In the genomic region with DNA sequence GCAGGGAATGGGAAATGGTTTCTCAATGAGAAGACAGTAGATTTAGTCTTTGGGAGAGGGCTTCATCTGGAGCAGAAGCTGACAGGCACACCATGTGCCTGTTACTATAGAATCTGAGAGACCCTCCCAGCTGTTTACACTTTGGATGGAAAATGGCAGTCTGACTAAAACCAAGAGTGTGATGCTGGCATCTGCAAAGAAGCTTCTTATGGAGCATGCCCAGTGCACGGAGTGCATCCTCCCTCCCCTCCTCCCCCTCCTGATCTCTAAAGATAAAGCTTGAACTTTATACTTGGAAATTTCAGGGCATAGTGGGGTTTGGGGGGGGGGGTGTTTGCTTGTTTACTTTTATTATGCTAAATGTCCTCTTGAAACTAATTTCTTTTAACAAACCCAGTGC, we compare ENCODE assay signal across 12 mouse cellular contexts.
A peak's percentile ranks its signal among the peaks of the same experiment; 100 is the strongest.
DNase-seq lines count a peak whose midpoint lies in the region; ATAC-seq and TF ChIP-seq lines count a peak whose summit lies in the region.
"Had no signal": no experiment of that assay in that cellular context is flagged by ENCODE, and none has a peak within 500 bp of the region (broad histone marks: within the 10 kb centered on the region; RNA-seq: fewer than 3 reads in every experiment).

No protein-coding gene starts in this region.

- peak overlapping the region; percentile 63; the same call in 1 of the 2 replicates for H3K4me2 ChIP-seq in heart, embryonic 13.5 days
- 0 out of 2 replicates have a peak overlapping the region, but pooled peaks have one; percentile 35 for H3K4me2 ChIP-seq in limb, embryonic 14.5 days (replicated peaks; ENCODE audit: low read depth, low read length, severe bottlenecking)
- H3K4me2 ChIP-seq in forebrain, embryonic 16.5 days (ENCODE audit: low read length) = peak overlapping the region; percentile 9; the same call in 1 of the 2 replicates
- peak overlapping the region; percentile 37; the same call in 1 of the 2 replicates for H3K4me2 ChIP-seq in neural tube, embryonic 14.5 days (ENCODE audit: low read depth, low read length)

- no peak overlapping the region for H3K9ac ChIP-seq in heart, embryonic 13.5 days
- no peak overlapping the region for H3K9ac ChIP-seq in heart, adult 2 months (ENCODE audit: low read depth, low read length)
- no peak overlapping the region for H3K9ac ChIP-seq in limb, embryonic 14.5 days (ENCODE audit: low read depth, low read length, severe bottlenecking)
- H3K9ac ChIP-seq in forebrain, embryonic 16.5 days (replicated peaks; ENCODE audit: low read depth, low read length) = no peak overlapping the region
- H3K9ac ChIP-seq in neural tube, embryonic 14.5 days (replicated peaks; ENCODE audit: low read depth, low read length) = no peak overlapping the region
- H3K9ac ChIP-seq: embryonic facial prominence, embryonic 12.5 days had no signal

- no peak overlapping the region for H3K27ac ChIP-seq in heart, embryonic 13.5 days (replicated peaks)
- H3K27ac ChIP-seq in heart, adult 2 months = no peak overlapping the region
- H3K27ac ChIP-seq in limb, embryonic 14.5 days (replicated peaks; ENCODE audit: low read depth, low read length) = no peak overlapping the region
- H3K27ac ChIP-seq in limb, embryonic 10.5 days = no peak overlapping the region
- no peak overlapping the region; the same call in 1 of the 2 replicates for H3K27ac ChIP-seq in forebrain, embryonic 16.5 days (ENCODE audit: low read length)
- no peak overlapping the region for H3K27ac ChIP-seq in neural tube, embryonic 14.5 days (ENCODE audit: low read depth, low read length)
- H3K27ac ChIP-seq: embryonic facial prominence, embryonic 12.5 days had no signal

- no peaks in the 10 kb centered on the region for H3K27me3 ChIP-seq in heart, embryonic 13.5 days (replicated peaks)
- H3K27me3 ChIP-seq in heart, adult 2 months (ENCODE audit: control insufficient read depth, insufficient read depth, low read length) = no peaks in the 10 kb centered on the region
- no peaks in the 10 kb centered on the region for H3K27me3 ChIP-seq in limb, embryonic 14.5 days (ENCODE audit: control insufficient read depth, insufficient read depth, low read length)
- no peaks in the 10 kb centered on the region for H3K27me3 ChIP-seq in limb, embryonic 10.5 days (ENCODE audit: low read depth, poor library complexity, severe bottlenecking)
- H3K27me3 ChIP-seq in forebrain, embryonic 16.5 days (replicated peaks; ENCODE audit: control insufficient read depth, insufficient read depth, low read length) = no peaks in the 10 kb centered on the region
- H3K27me3 ChIP-seq in neural tube, embryonic 14.5 days (ENCODE audit: control insufficient read depth, insufficient read depth, low read length) = no peaks in the 10 kb centered on the region
- H3K27me3 ChIP-seq: embryonic facial prominence, embryonic 12.5 days; lung, embryonic 15.5 days had no signal

- TF ChIP-seq POLR2A in heart, adult 2 months (IDR thresholded peaks at IDR 0.05; ENCODE audit: insufficient read depth, low read depth, low read length) = no peak
- no peak for TF ChIP-seq POLR2A in limb, embryonic 14.5 days (IDR thresholded peaks at IDR 0.05; ENCODE audit: borderline replicate concordance, extremely low read depth, insufficient read depth, insufficient read length)

- intact Hi-C loops in heart, adult 2 months (cut with DNase I) = no loop called here

- TF ChIP-seq CTCF in heart, adult 2 months (IDR thresholded peaks at IDR 0.05) = no peak

- H3K4me1 ChIP-seq in heart, embryonic 13.5 days = peaks cover 19% of the 10 kb centered on the region
- H3K4me1 ChIP-seq in heart, adult 2 months (ENCODE audit: control insufficient read depth, insufficient read depth, low read length) = peaks cover 3% of the 10 kb centered on the region; the same call in 1 of the 2 replicates
- H3K4me1 ChIP-seq in limb, embryonic 14.5 days (ENCODE audit: control insufficient read depth, insufficient read depth, low read length) = peaks cover 11% of the 10 kb centered on the region; the same call in 1 of the 2 replicates
- H3K4me1 ChIP-seq in limb, embryonic 10.5 days = peaks cover 8% of the 10 kb centered on the region; the same call in 1 of the 2 replicates
- peaks cover 16% of the 10 kb centered on the region for H3K4me1 ChIP-seq in forebrain, embryonic 16.5 days (replicated peaks; ENCODE audit: control insufficient read depth, insufficient read depth, low read length)
- H3K4me1 ChIP-seq in neural tube, embryonic 14.5 days (ENCODE audit: control insufficient read depth, insufficient read depth, low read length) = peaks cover 10% of the 10 kb centered on the region; the same call in 1 of the 2 replicates

- H3K4me3 ChIP-seq in heart, embryonic 13.5 days = no peak overlapping the region
- no peak overlapping the region for H3K4me3 ChIP-seq in heart, adult 2 months
- no peak overlapping the region for H3K4me3 ChIP-seq in limb, embryonic 14.5 days (replicated peaks; ENCODE audit: low read length)
- H3K4me3 ChIP-seq in limb, embryonic 10.5 days = no peak overlapping the region
- no peak overlapping the region for H3K4me3 ChIP-seq in forebrain, embryonic 16.5 days (replicated peaks; ENCODE audit: low read length)
- no peak overlapping the region; the same call in 1 of the 2 replicates for H3K4me3 ChIP-seq in neural tube, embryonic 14.5 days (ENCODE audit: low read depth, low read length)

- no peak for TF ChIP-seq EP300 in heart, adult 2 months (IDR thresholded peaks at IDR 0.05; ENCODE audit: insufficient read depth, low read depth, low read length)

- DNase-seq in heart, adult 2 months = no peak
- DNase-seq in limb, embryonic 14.5 days (ENCODE audit: low spot score) = no peak
- no peak for DNase-seq in limb, embryonic 10.5 days (ENCODE audit: low spot score)
- DNase-seq: heart, postnatal 4 days; kidney, adult 9 months had no signal

- no peaks in the 10 kb centered on the region; the same call in 1 of the 2 replicates for H3K79me2 ChIP-seq in heart, adult 2 months (replicated peaks; ENCODE audit: control insufficient read depth, insufficient read depth, low read length)

- 65% methylated on average over 1 of the region's 1 CpGs for WGBS in heart, embryonic 13.5 days
- WGBS in heart, adult 2 months = 41% methylated on average over 1 of the region's 1 CpGs
- 50% methylated on average over 1 of the region's 1 CpGs for WGBS in limb, embryonic 14.5 days
- 79% methylated on average over 1 of the region's 1 CpGs for WGBS in limb, embryonic 10.5 days
- WGBS in forebrain, embryonic 16.5 days = 56% methylated on average over 1 of the region's 1 CpGs
- 71% methylated on average over 1 of the region's 1 CpGs for WGBS in neural tube, embryonic 14.5 days

- no peaks in the 10 kb centered on the region for H3K36me3 ChIP-seq in heart, embryonic 13.5 days
- peaks cover 4% of the 10 kb centered on the region; the same call in 1 of the 2 replicates for H3K36me3 ChIP-seq in heart, adult 2 months (ENCODE audit: control insufficient read depth, insufficient read depth, low read length)
- no peaks in the 10 kb centered on the region for H3K36me3 ChIP-seq in limb, embryonic 14.5 days (ENCODE audit: control insufficient read depth, insufficient read depth, low read length)
- H3K36me3 ChIP-seq in limb, embryonic 10.5 days = no peaks in the 10 kb centered on the region
- no peaks in the 10 kb centered on the region for H3K36me3 ChIP-seq in forebrain, embryonic 16.5 days (ENCODE audit: control insufficient read depth, insufficient read depth)
- no peaks in the 10 kb centered on the region for H3K36me3 ChIP-seq in neural tube, embryonic 14.5 days (ENCODE audit: control insufficient read depth, insufficient read depth, low read length)
- H3K36me3 ChIP-seq: embryonic facial prominence, embryonic 12.5 days; G1E; lung, embryonic 15.5 days had no signal

- H3K9me3 ChIP-seq in heart, embryonic 13.5 days = no peaks in the 10 kb centered on the region
- H3K9me3 ChIP-seq in limb, embryonic 14.5 days (ENCODE audit: control insufficient read depth, low read length) = no peaks in the 10 kb centered on the region
- H3K9me3 ChIP-seq in limb, embryonic 10.5 days (replicated peaks) = no peaks in the 10 kb centered on the region
- no peaks in the 10 kb centered on the region for H3K9me3 ChIP-seq in forebrain, embryonic 16.5 days (ENCODE audit: control insufficient read depth, low read length)
- no peaks in the 10 kb centered on the region for H3K9me3 ChIP-seq in neural tube, embryonic 14.5 days (ENCODE audit: control insufficient read depth, low read length)
- H3K9me3 ChIP-seq: embryonic facial prominence, embryonic 12.5 days; G1E; lung, embryonic 15.5 days had no signal

- ATAC-seq in heart, embryonic 13.5 days (ENCODE audit: extremely low read depth, insufficient number of reproducible peaks, low FRiP score, low TSS enrichment) = no peak
- ATAC-seq in limb, embryonic 14.5 days (ENCODE audit: low FRiP score, low read depth) = no peak
- ATAC-seq in forebrain, embryonic 16.5 days = peak; percentile 34; the same call in 1 of the 2 replicates
- ATAC-seq in neural tube, embryonic 14.5 days (ENCODE audit: low read depth) = peak; percentile 36; the same call in 1 of the 2 replicates
- ATAC-seq in activated CD4-positive, CD25-positive, alpha-beta regulatory T cell, adult 4 months = no peak

Comparison
In these comparisons a context has a peak if more than half of its experiments do, and no peak if none do; other contexts are left out.
1. ATAC-seq: peak in forebrain, embryonic 16.5 days (single experiment) and neural tube, embryonic 14.5 days (single experiment); none in heart, embryonic 13.5 days (single experiment), limb, embryonic 14.5 days (single experiment) and activated CD4-positive, CD25-positive, alpha-beta regulatory T cell, adult 4 months (single experiment).
2. H3K4me2 ChIP-seq: peak in every context shown above with its lines; median percentile 63 in heart, embryonic 13.5 days; 37 in neural tube, embryonic 14.5 days; 35 in limb, embryonic 14.5 days; 9 in forebrain, embryonic 16.5 days.